Mouse (Mus musculus) G1E (cell line): ENCODE data around the gene Slc36a2. TPM values are rescaled to one million over a fixed set of nuclear protein-coding genes. Genes with fewer than 3 reads are reported as not detected.
"Not testable (repeated sequence)": the region's sequence is repeated elsewhere in the genome, so short reads cannot be mapped to it uniquely, and the experiment has no call there.

Source experiments
- ATAC-seq: 2 replicates; pipeline ENCODE4 v1.8.0; 2016; ENCODE audit warnings: mild to moderate bottlenecking; ENCODE audit not compliant: insufficient number of reproducible peaks, poor library complexity, low FRiP score, severe bottlenecking; ENCODE audit errors: extremely low read depth
- DNase-seq: peaks from one replicate; pipeline ENCODE4 v3.0.0; 2012; ENCODE audit warnings: low spot score
- H3K27me3 ChIP-seq: 2 replicates; pipeline ENCODE4 v1.6.1; 2012; ENCODE audit warnings: mild to moderate bottlenecking, low read length, inconsistent platforms; ENCODE audit not compliant: insufficient read depth
- H3K36me3 ChIP-seq: replicated peaks from 2 replicates; pipeline ENCODE3; 2012; ENCODE audit warnings: mild to moderate bottlenecking, inconsistent platforms
- H3K4me1 ChIP-seq: 2 replicates; pipeline ENCODE4 v1.6.1; 2012; ENCODE audit warnings: low read depth, low read length, inconsistent platforms, mixed read lengths; ENCODE audit not compliant: insufficient read depth
- H3K4me3 ChIP-seq: 2 replicates; pipeline ENCODE4 v1.5.1; 2012; ENCODE audit warnings: low read depth, mild to moderate bottlenecking, inconsistent platforms, low read length, moderate library complexity, mixed read lengths
- H3K9me3 ChIP-seq: replicated peaks from 2 replicates; pipeline ENCODE4 v1.6.1; 2012; ENCODE audit warnings: inconsistent platforms
- CTCF ChIP-seq: IDR thresholded peaks from 2 replicates; pipeline ENCODE4 v1.5.1; 2012; ENCODE audit warnings: low read depth, low read length, inconsistent platforms, mixed read lengths
- GATA1 ChIP-seq: IDR thresholded peaks from 2 replicates; pipeline ENCODE4 v1.6.1; 2012; ENCODE audit warnings: borderline replicate concordance, low read length, inconsistent platforms, mixed read lengths
- GATA2 ChIP-seq: IDR thresholded peaks from 2 replicates; pipeline ENCODE4 v1.6.1; 2012; ENCODE audit warnings: low read depth, low read length, inconsistent platforms, borderline replicate concordance
- POLR2AphosphoS5 ChIP-seq: IDR thresholded peaks from 2 replicates; pipeline ENCODE4 v1.6.1; 2012; ENCODE audit warnings: low read depth, low read length, inconsistent platforms; ENCODE audit not compliant: insufficient replicate concordance
- TAL1 ChIP-seq: conservative IDR thresholded peaks from 2 replicates; pipeline ENCODE4 v1.6.1; 2012; ENCODE audit warnings: low read depth, low read length, inconsistent platforms, mixed read lengths
- polyA plus RNA-seq: library from polyadenylated mRNA; stranded (reverse); fragments of >175 nt; gene quantifications from 2 replicates; pipeline ENCODE4 v1.2.3, GENCODE M21; 2012
- total RNA-seq, 2 experiments: library from RNA; stranded (forward) in 1 of 2; stranded (reverse) in 1 of 2; fragments of 200-1000 nt in 1 of 2; fragments of >200 nt in 1 of 2; fragmentation: Nextera tagmentation in 1 of 2; gene quantifications; 2 replicates each; pipeline ENCODE4 v1.2.3; 2014 to 2017

The Slc36a2 gene
- total and polyA plus RNA-seq, 3 experiments = 0.16 TPM; not detected in 2

DNA sequence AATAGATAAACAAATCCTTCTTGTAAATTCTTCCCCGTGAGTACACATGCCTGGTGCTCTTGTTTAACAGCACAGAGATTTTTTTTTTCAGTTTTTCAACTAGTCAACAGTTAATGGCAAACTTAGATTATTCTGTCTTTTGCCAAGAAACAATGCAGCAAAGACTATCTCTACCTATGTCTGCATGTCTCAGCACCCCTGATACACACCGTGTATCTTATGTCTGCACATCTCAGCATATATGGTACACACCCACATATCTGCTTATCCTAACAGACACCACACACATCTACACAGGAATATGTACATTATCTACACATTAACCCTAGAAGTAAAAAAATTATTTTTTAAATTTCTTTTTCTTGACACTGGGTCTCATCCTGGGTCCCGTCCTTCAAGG, 58.2 kb downstream of the Slc36a2 start:
- DNase-seq (no peak), ATAC-seq (no peak)
- H3K4me1 ChIP-seq = peaks cover 11% of the 10 kb centered on the region
- peaks cover 8% of the 10 kb centered on the region for H3K27me3 ChIP-seq
- H3K4me3 ChIP-seq = no peak overlapping the region
- no peaks in the 10 kb centered on the region for H3K36me3 ChIP-seq
- TF ChIP-seq CTCF (no peak), GATA2 (no peak), TAL1 (no peak), GATA1 (no peak), POLR2AphosphoS5 (no peak)
- no peaks in the 10 kb centered on the region for H3K9me3 ChIP-seq

DNA sequence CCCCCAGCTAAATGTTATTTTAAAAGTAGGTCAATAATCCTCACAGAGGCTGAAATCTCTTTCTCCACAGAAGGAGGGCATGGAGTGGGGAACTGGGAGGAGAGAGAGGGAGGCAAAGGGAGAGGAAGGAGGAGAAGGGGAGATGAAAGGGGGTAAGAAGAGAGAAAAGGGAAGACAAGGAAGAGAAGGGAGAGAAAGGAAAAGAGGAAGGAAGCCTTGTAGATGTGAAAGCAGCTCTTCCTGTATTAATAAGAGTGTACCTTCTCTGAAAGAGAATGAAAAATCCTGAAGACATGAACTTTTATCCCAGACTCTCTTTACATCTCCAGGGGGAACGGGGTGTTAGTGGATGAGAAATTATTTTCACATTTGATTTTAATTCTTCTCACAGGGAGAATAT, 63.4 kb downstream of the Slc36a2 start:
- Histone ChIP-seq H3K36me3 (no peaks in the 10 kb centered on the region), H3K27me3 (peaks cover 8% of the 10 kb centered on the region), H3K9me3 (no peaks in the 10 kb centered on the region), H3K4me1 (no peaks in the 10 kb centered on the region), H3K4me3 (no peak overlapping the region)
- no peak for DNase-seq
- TF ChIP-seq GATA1 = no peak
- TF ChIP-seq POLR2AphosphoS5 = no peak
- TF ChIP-seq GATA2 = no peak
- no peak for TF ChIP-seq CTCF
- TF ChIP-seq TAL1 = no peak
- ATAC-seq = no peak

DNA sequence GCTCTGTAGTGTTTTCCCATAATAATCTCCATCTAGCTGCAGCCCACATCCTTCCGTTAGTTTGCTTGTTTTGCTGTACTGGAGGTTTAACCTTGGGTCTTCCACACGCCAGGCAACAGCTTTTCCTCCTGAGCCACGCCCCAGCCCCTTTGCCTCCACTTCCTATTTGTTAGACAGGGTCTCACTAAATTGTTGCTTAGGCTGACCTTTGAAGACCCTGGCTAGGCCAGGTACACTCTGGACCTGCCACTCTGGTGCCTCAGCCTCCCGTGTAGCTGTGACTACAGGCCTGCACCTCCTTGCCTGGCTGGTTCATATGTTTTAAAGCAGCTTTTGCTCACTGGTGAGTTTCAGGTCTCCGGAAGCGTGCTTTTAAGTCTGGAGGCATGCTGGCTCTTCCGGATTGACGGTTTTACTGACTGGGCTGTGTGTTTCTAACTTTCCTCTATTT, 64.0 kb downstream of the Slc36a2 start:
- ATAC-seq = no peak
- no peak overlapping the region for H3K4me3 ChIP-seq
- no peaks in the 10 kb centered on the region for H3K4me1 ChIP-seq
- H3K36me3 ChIP-seq = no peaks in the 10 kb centered on the region
- TF ChIP-seq GATA2 (no peak), TAL1 (no peak), CTCF (no peak), POLR2AphosphoS5 (no peak), GATA1 (no peak)
- H3K27me3 ChIP-seq = peaks cover 8% of the 10 kb centered on the region
- no peak for DNase-seq
- H3K9me3 ChIP-seq = no peaks in the 10 kb centered on the region

DNA sequence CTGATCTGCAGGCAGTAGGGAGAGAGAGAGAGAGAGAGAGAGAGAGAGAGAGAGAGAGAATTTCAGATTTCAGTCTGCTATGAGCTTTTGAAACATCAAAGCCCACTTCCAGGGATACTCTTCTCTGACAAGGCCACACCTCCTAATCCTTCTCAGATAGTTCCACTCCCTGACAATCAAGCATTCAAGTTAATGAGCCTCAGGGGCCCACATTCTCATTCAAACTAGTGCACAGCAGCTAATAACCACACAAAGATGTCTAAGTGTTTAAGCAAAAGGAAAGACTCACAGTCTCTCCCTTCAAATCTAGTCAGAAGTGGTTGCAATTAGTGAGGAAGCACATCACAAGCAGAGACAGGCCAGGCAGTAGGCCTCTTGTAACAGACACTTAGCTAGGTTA, 64.6 kb downstream of the Slc36a2 start:
- ATAC-seq (no peak), DNase-seq (no peak)
- peaks cover 8% of the 10 kb centered on the region for H3K27me3 ChIP-seq
- no peaks in the 10 kb centered on the region for H3K4me1 ChIP-seq
- no peaks in the 10 kb centered on the region for H3K36me3 ChIP-seq
- H3K9me3 ChIP-seq = no peaks in the 10 kb centered on the region
- H3K4me3 ChIP-seq = no peak overlapping the region
- TF ChIP-seq GATA2 = no peak
- no peak for TF ChIP-seq TAL1
- TF ChIP-seq CTCF = no peak
- no peak for TF ChIP-seq POLR2AphosphoS5
- TF ChIP-seq GATA1 = no peak

DNA sequence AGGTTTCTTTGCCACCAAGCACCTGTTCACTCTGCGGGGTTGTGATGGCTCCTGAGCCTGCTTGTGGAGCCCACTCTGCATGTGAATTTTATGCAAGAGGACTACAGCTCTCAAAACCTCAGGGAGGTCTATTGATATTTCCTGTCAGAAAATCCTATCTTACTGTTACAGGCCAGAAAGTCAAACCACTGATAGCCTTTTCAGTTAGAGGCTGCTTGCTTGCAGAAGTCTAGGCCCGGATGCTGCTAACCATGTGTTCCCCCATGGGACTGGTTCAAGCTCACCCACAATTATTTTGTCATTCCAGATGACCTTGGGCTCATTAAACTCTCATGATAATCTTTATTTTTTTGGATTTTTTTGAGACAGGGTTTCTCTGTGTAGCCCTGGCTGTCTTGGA, 67.8 kb downstream of the Slc36a2 start:
- no peaks in the 10 kb centered on the region for H3K9me3 ChIP-seq
- DNase-seq (no peak), ATAC-seq (no peak)
- no peak overlapping the region for H3K4me3 ChIP-seq
- H3K4me1 ChIP-seq = peaks cover 3% of the 10 kb centered on the region
- no peak for TF ChIP-seq TAL1
- no peak for TF ChIP-seq GATA2
- no peak for TF ChIP-seq GATA1
- no peak for TF ChIP-seq POLR2AphosphoS5
- TF ChIP-seq CTCF = no peak
- H3K36me3 ChIP-seq = no peaks in the 10 kb centered on the region
- no peaks in the 10 kb centered on the region for H3K27me3 ChIP-seq

DNA sequence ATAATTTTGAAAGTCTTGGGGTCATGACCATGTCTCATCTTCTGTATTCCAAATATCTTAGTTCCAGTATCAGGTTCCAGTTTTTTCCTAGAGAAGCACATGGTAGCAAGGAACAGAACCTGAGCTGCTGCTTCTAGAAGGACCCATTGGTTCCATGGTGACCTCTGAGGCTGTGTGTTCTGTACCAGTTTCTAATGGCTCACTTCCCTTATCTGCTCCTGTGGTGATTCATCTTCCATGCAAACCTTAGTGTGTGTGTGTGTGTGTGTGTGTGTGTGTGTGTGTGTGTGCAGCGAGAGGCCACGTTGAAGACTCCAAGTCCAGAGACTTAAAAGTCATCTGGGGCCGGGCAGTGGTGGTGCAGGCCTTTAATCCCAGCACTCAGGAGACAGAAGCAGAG, 68.9 kb downstream of the Slc36a2 start:
- Histone ChIP-seq H3K9me3 (no peaks in the 10 kb centered on the region), H3K4me3 (no peak overlapping the region), H3K36me3 (no peaks in the 10 kb centered on the region), H3K27me3 (no peaks in the 10 kb centered on the region), H3K4me1 (peaks cover 3% of the 10 kb centered on the region)
- TF ChIP-seq TAL1 = no peak
- TF ChIP-seq GATA1 = no peak
- TF ChIP-seq CTCF = no peak
- TF ChIP-seq GATA2 = no peak
- no peak for TF ChIP-seq POLR2AphosphoS5
- no peak for ATAC-seq
- DNase-seq = no peak

DNA sequence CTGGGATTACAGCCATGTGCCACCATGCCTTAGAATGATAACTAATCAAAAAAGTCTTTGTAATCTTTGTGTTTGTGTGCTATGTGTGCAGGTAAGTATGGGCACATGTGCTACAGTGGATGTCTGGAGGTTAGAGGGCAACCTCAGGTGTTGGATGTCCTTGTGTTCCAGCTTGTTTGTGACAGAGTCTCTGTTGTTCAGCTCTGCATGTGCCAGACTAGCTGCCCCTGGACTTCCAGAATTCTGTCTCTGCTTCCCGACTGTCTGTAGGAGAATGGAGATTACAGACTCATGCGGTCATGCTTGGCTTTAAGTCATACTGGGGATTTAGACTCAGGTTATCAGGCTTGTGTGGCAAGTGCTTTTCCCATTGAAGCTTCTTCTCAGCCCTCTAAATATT, 70.6 kb downstream of the Slc36a2 start:
- Histone ChIP-seq H3K36me3 (no peaks in the 10 kb centered on the region), H3K4me1 (peaks cover 3% of the 10 kb centered on the region), H3K27me3 (no peaks in the 10 kb centered on the region), H3K9me3 (no peaks in the 10 kb centered on the region), H3K4me3 (no peak overlapping the region)
- DNase-seq = no peak
- no peak for TF ChIP-seq CTCF
- no peak for TF ChIP-seq TAL1
- TF ChIP-seq POLR2AphosphoS5 = no peak
- no peak for TF ChIP-seq GATA2
- TF ChIP-seq GATA1 = no peak
- ATAC-seq = no peak

DNA sequence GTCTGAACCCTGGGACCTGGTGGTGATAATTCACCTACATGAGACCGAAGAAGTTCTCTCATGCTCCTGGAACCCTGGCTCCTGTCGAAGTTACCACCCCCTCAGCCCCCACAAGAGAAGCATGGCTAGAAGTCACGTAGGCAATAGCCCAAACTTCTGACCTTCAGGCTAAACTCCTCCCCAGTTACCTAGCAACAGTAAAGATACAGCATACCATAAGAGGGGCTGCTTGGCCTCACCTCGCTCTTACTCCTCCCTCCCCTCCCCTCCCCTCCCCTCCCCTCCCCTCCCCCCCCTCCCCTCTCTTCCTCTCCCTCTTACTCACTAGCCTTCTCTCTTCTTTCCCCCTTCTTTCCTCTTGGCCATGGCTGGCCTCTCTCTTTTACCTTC, 71.0 kb downstream of the Slc36a2 start:
- H3K4me3 ChIP-seq, H3K9me3 ChIP-seq, H3K4me1 ChIP-seq, ATAC-seq, DNase-seq, H3K36me3 ChIP-seq, H3K27me3 ChIP-seq: not testable (repeated sequence)
